ENCODE assay signal across 8 mouse cellular contexts in the genomic region with DNA sequence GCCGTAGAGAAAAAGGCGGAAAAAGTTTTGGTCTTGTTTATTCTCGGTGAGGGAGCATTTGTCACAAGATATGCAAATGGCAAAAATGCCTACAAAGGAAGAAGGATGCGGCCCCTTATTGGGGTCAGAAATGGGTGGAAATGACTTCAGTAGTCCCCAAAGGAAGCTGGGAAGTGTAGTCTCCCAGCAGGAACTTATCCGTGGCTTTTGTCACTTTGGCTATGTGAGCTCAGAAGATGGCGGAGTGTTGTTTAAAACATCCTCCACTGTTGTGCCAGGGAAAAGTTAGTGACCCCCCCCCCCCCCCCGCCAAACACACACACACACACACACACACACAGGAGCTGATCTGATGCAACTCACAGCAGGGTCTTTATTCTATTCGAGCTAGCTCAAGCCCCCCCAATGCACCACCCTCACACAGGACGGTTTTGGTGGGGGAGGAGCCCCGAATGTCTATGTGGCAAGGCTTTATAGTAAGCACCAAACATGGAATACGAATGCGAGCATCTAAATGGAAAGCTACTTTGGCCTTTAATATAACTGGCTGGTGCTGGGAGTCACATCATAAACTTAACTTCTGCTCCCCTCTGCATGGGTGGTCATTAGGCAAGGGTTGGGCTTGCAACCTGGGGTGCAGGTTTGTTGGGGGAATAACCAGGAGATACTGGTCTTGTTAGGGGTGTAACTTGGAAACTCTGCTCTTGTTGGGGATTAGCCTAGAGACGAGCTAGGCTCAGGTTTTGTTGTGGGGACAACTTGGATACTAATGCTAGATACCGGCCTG. TPM values are rescaled to one million over a fixed set of nuclear protein-coding genes. Genes with fewer than 3 reads are reported as not detected.
DNase-seq lines count a peak whose midpoint lies in the region; ATAC-seq and TF ChIP-seq lines count a peak whose summit lies in the region.

No protein-coding gene starts in this region.

- H3K4me3 ChIP-seq in spleen, adult 2 months (ENCODE audit: extremely low read depth, insufficient read depth, insufficient read length) = peak overlapping the region; percentile 61
- H3K4me3 ChIP-seq in heart, embryonic 15.5 days = peak overlapping the region; percentile 64
- peak overlapping the region; percentile 52 to 56 for H3K4me3 ChIP-seq in liver, embryonic 14.5 days (ENCODE audit: insufficient read depth in 1 of 2, low read depth in 2 of 2, low read length in 2 of 2)
- H3K4me3 ChIP-seq in myocyte = peak overlapping the region; percentile 35

- H3K4me1 ChIP-seq in spleen, adult 2 months (ENCODE audit: control insufficient read depth, insufficient read depth, insufficient read length) = no peaks in the 10 kb centered on the region; the same call in 1 of the 2 replicates
- peaks cover 14% of the 10 kb centered on the region for H3K4me1 ChIP-seq in heart, embryonic 15.5 days (replicated peaks)
- peaks cover 0 to 10% of the 10 kb centered on the region in 2 experiments; a peak in 3 of 4 replicates for H3K4me1 ChIP-seq in liver, embryonic 14.5 days (replicated peaks; ENCODE audit: control insufficient read depth in 2 of 2, insufficient read depth in 2 of 2, low read length in 1 of 2)

- H3K36me3 ChIP-seq in spleen, adult 2 months (ENCODE audit: control insufficient read depth, insufficient read depth, low read length) = no peaks in the 10 kb centered on the region; the same call in 1 of the 2 replicates
- peaks cover 7% of the 10 kb centered on the region; the same call in 1 of the 2 replicates for H3K36me3 ChIP-seq in heart, embryonic 15.5 days
- H3K36me3 ChIP-seq in liver, embryonic 14.5 days (replicated peaks; ENCODE audit: control insufficient read depth, insufficient read depth, low read depth) = no peaks in the 10 kb centered on the region
- H3K36me3 ChIP-seq in myocyte (ENCODE audit: control insufficient read depth, insufficient read depth) = no peaks in the 10 kb centered on the region

- H3K27ac ChIP-seq in spleen, adult 2 months (ENCODE audit: insufficient read depth, low read length) = peak overlapping the region; percentile 88
- peak overlapping the region; percentile 98 for H3K27ac ChIP-seq in heart, embryonic 15.5 days
- peak overlapping the region; percentile 56 for H3K27ac ChIP-seq in liver, embryonic 14.5 days

- H3K27me3 ChIP-seq in spleen, adult 2 months (ENCODE audit: control insufficient read depth, insufficient read depth, low read length) = no peaks in the 10 kb centered on the region
- H3K27me3 ChIP-seq in heart, embryonic 15.5 days = no peaks in the 10 kb centered on the region
- H3K27me3 ChIP-seq in liver, embryonic 14.5 days (ENCODE audit: control insufficient read depth, insufficient read depth, low read length) = no peaks in the 10 kb centered on the region
- no peaks in the 10 kb centered on the region for H3K27me3 ChIP-seq in myocyte (ENCODE audit: control insufficient read depth, insufficient read depth, insufficient read length)

- DNase-seq in spleen, adult 2 months (ENCODE audit: low read depth in 1 of 2, low spot score in 2 of 2) = peak in 1 of 2 experiments; percentile 37
- no peak for DNase-seq in spleen, postnatal 14 days (ENCODE audit: low spot score in 2 of 2)
- DNase-seq in embryo, embryonic 11 days = peak; percentile 88
- DNase-seq in kidney, postnatal 25 days = peak; percentile 67 to 81
- DNase-seq in liver, embryonic 14.5 days (ENCODE audit: low read depth in 3 of 3, low spot score in 3 of 3) = peak in 2 of 3 experiments; percentile 17 to 24
- no peak for DNase-seq in urinary bladder, postnatal 4 days (ENCODE audit: low spot score in 2 of 2)

- peak; percentile 84 for ATAC-seq in heart, embryonic 15.5 days (replicated peaks; ENCODE audit: insufficient number of reproducible peaks, insufficient read depth, low FRiP score, low read depth)
- ATAC-seq in liver, embryonic 14.5 days (ENCODE audit: insufficient read depth) = peak; percentile 56; the same call in 1 of the 2 replicates

- no peak for TF ChIP-seq CTCF in spleen, adult 2 months (IDR thresholded peaks at IDR 0.05; ENCODE audit: extremely low read depth, insufficient read depth, insufficient read length, insufficient replicate concordance)
- no peak for TF ChIP-seq CTCF in liver, embryonic 14.5 days (IDR thresholded peaks at IDR 0.05; ENCODE audit: low read depth)

- H3ac ChIP-seq in myocyte (ENCODE audit: control insufficient read depth, insufficient read length) = peak overlapping the region; percentile 45

- WGBS in spleen, adult 2 months = 31% methylated on average over 14 of the region's 14 CpGs
- 29% methylated on average over 14 of the region's 14 CpGs for WGBS in heart, embryonic 15.5 days
- 31% methylated on average over 13 of the region's 14 CpGs for WGBS in liver, embryonic 14.5 days (ENCODE audit: insufficient replicate concordance)

- no peaks in the 10 kb centered on the region for H3K9me3 ChIP-seq in heart, embryonic 15.5 days (replicated peaks)
- no peaks in the 10 kb centered on the region for H3K9me3 ChIP-seq in liver, embryonic 14.5 days (ENCODE audit: control insufficient read depth, low read length)

- H3K9ac ChIP-seq in heart, embryonic 15.5 days = peak overlapping the region; percentile 61
- H3K9ac ChIP-seq in liver, embryonic 14.5 days (replicated peaks) = peak overlapping the region; percentile 47

- no peak for TF ChIP-seq POLR2A in spleen, adult 2 months (IDR thresholded peaks at IDR 0.05; ENCODE audit: low read depth, low read length)
- TF ChIP-seq POLR2A in myocyte (IDR thresholded peaks at IDR 0.05; ENCODE audit: insufficient read length, low read depth) = no peak

- TF ChIP-seq EP300 in liver, embryonic 14.5 days (IDR thresholded peaks at IDR 0.05; ENCODE audit: low read depth) = no peak

- no peaks in the 10 kb centered on the region for H3K79me2 ChIP-seq in myocyte (ENCODE audit: control insufficient read depth, insufficient read depth)

- H3K4me2 ChIP-seq in heart, embryonic 15.5 days = peak overlapping the region; percentile 75
- peak overlapping the region; percentile 74 for H3K4me2 ChIP-seq in liver, embryonic 14.5 days (ENCODE audit: low read depth)
- H3K4me2 ChIP-seq in myocyte (ENCODE audit: low read depth) = peak overlapping the region; percentile 84

TF ChIP-seq in myocyte, 11 proteins besides CTCF, POLR2A, EP300 and RAD21:
- TF ChIP-seq SRF (IDR thresholded peaks at IDR 0.05; ENCODE audit: control insufficient read depth, insufficient read length, low read depth) (peak; percentile 28), MAX (IDR thresholded peaks at IDR 0.05; ENCODE audit: low read depth) (no peak)

RNA-seq across cellular contexts. Expression of gene Lrrc61, which starts 0.7 kb away (rescaled TPM):
- 22.9 and 38.8 TPM in 2 replicates for polyA plus RNA-seq in spleen, adult 2 months (2012; rRNA removed)
- polyA plus RNA-seq in heart, embryonic 15.5 days (2015; fragmentation: Nextera tagmentation; extraction: Ambion mirVana) = 6.0 and 7.0 TPM in 2 replicates
- polyA plus RNA-seq in liver, embryonic 14.5 days (2012; rRNA removed) = 2.8 and 3.0 TPM in 2 replicates
- polyA plus RNA-seq in liver, embryonic 14.5 days (2014; fragmentation: Nextera tagmentation; extraction: Ambion mirVana) = 1.3 and 1.7 TPM in 2 replicates
- 10.0 TPM for polyA plus RNA-seq in myocyte (2012; fragmentation: generic; extraction: Trizol)

RNA-seq across cellular contexts. Expression of gene Rarres2, which starts 17.3 kb away (rescaled TPM):
- 44.3 and 45.5 TPM in 2 replicates for polyA plus RNA-seq in spleen, adult 2 months (2012; rRNA removed)
- 50.4 and 53.8 TPM in 2 replicates for polyA plus RNA-seq in heart, embryonic 15.5 days (2015; fragmentation: Nextera tagmentation; extraction: Ambion mirVana)
- polyA plus RNA-seq in liver, embryonic 14.5 days (2012; rRNA removed) = 11.3 and 12.0 TPM in 2 replicates
- polyA plus RNA-seq in liver, embryonic 14.5 days (2014; fragmentation: Nextera tagmentation; extraction: Ambion mirVana) = 16.3 and 20.0 TPM in 2 replicates
- 0.17 TPM for polyA plus RNA-seq in myocyte (2012; fragmentation: generic; extraction: Trizol)

RNA-seq across cellular contexts. Expression of gene Atp6v0e2, which starts 17.9 kb away (rescaled TPM):
- 1.7 and 1.8 TPM in 2 replicates for polyA plus RNA-seq in spleen, adult 2 months (2012; rRNA removed)
- 17.5 and 18.6 TPM in 2 replicates for polyA plus RNA-seq in heart, embryonic 15.5 days (2015; fragmentation: Nextera tagmentation; extraction: Ambion mirVana)
- polyA plus RNA-seq in liver, embryonic 14.5 days (2012; rRNA removed) = 0.75 and 1.0 TPM in 2 replicates
- polyA plus RNA-seq in liver, embryonic 14.5 days (2014; fragmentation: Nextera tagmentation; extraction: Ambion mirVana) = 0.77 and 0.81 TPM in 2 replicates
- 5.1 TPM for polyA plus RNA-seq in myocyte (2012; fragmentation: generic; extraction: Trizol)

RNA-seq across cellular contexts. Expression of gene Gm45021, which starts 34.1 kb away (rescaled TPM):
- not detected in 2 replicates for polyA plus RNA-seq in spleen, adult 2 months (2012; rRNA removed)
- polyA plus RNA-seq in heart, embryonic 15.5 days (2015; fragmentation: Nextera tagmentation; extraction: Ambion mirVana) = 0.70 TPM in 1 of 2 replicates, not detected in the other
- not detected in 2 replicates for polyA plus RNA-seq in liver, embryonic 14.5 days (2012; rRNA removed)
- not detected in 2 replicates for polyA plus RNA-seq in liver, embryonic 14.5 days (2014; fragmentation: Nextera tagmentation; extraction: Ambion mirVana)
- not detected for polyA plus RNA-seq in myocyte (2012; fragmentation: generic; extraction: Trizol)

RNA-seq across cellular contexts. Expression of gene Repin1, which starts 38.4 kb away (rescaled TPM):
- polyA plus RNA-seq in spleen, adult 2 months (2012; rRNA removed) = 12.4 and 15.8 TPM in 2 replicates
- polyA plus RNA-seq in heart, embryonic 15.5 days (2015; fragmentation: Nextera tagmentation; extraction: Ambion mirVana) = 23.4 and 28.1 TPM in 2 replicates
- 7.1 and 7.3 TPM in 2 replicates for polyA plus RNA-seq in liver, embryonic 14.5 days (2012; rRNA removed)
- 6.3 and 6.5 TPM in 2 replicates for polyA plus RNA-seq in liver, embryonic 14.5 days (2014; fragmentation: Nextera tagmentation; extraction: Ambion mirVana)
- 15.3 TPM for polyA plus RNA-seq in myocyte (2012; fragmentation: generic; extraction: Trizol)

Comparison
In these comparisons a context has a peak if more than half of its experiments do, and no peak if none do; other contexts are left out.
1. DNase-seq: peak in embryo, embryonic 11 days (single experiment), kidney, postnatal 25 days (2 of 2) and liver, embryonic 14.5 days (2 of 3); none in spleen, postnatal 14 days (0 of 2) and urinary bladder, postnatal 4 days (0 of 2).
2. RNA of gene Rarres2, which starts 17.3 kb away (polyA plus RNA-seq): 50.4 to 53.8 TPM in heart, embryonic 15.5 days, 44.3 to 45.5 TPM in spleen, adult 2 months and 11.3 to 20.0 TPM in liver, embryonic 14.5 days; 0.17 TPM in myocyte (single experiment); every median in the first group is over 10 times any median in the second.
3. Peak in every context shown above with its lines, with median percentiles within 50 percentile points of each other: H3K27ac ChIP-seq, H3K4me3 ChIP-seq and H3K4me2 ChIP-seq.